Mouse (Mus musculus): ENCODE results near the gene Cacul1. TPM values are rescaled to one million over a fixed set of nuclear protein-coding genes. Genes with fewer than 3 reads are reported as not detected.

The Cacul1 gene
- total RNA-seq, 2 experiments from 2014 or later, result 34.7 to 36.1 TPM

DNA sequence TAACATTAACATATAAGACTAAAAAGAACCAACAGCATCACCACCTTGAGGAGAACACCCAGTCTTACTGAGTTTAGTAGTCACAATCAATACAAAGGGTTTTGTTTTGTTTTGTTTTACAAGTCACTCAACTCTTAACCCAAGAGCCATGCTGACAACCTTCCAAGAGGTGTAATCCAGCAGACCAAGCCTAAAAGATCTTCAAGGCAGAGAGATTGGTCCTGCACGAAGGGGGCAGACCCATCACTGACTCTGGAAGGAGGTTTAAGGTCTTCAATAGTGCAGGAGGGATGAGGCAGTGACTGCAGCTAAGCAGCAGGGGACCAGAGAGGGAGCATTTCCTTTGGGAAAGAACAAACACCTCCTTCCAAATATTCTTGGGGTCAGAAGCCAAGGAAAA lies 55.7 kb downstream of the Cacul1 start:
- intact Hi-C loops (cut with DNase I), result no loop called here
- DNase-seq, result no peak
- Histone ChIP-seq H3K27ac (no peak overlapping the region), H3K4me3 (no peak overlapping the region)
- no peak for TF ChIP-seq CTCF (IDR thresholded peaks at IDR 0.05)

DNA sequence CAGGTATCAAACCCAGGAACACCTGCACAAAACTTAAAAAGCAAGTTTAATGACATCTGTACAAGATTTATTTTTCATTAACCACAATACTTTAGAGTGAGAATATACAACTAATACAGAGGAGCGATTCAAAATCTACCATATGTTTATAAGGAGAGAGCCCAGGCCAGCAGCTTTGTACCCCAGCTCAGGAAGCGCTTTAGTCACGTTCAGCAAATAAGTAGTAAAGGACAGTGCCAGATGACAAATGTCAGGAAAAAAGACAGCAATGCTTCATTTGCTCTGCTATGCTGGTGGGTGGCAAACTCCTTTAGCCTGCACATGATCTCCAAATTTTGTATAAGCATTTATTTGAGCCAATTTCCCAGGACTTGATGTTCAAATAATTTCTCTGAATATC lies 56.1 kb downstream of the Cacul1 start:
- Histone ChIP-seq H3K27ac (no peak overlapping the region), H3K4me3 (no peak overlapping the region)
- TF ChIP-seq CTCF (IDR thresholded peaks at IDR 0.05), result no peak
- DNase-seq, result no peak
- intact Hi-C loops (cut with DNase I), result no loop called here

GRCm38 (mm10) chr19:60520131-60520530 lies 60.7 kb downstream of the Cacul1 start:
- no peak for TF ChIP-seq CTCF (IDR thresholded peaks at IDR 0.05)
- intact Hi-C loops (cut with DNase I), result no loop called here

GRCm38 (mm10) chr19:60515064-60515463 lies 65.8 kb downstream of the Cacul1 start:
- TF ChIP-seq CTCF (IDR thresholded peaks at IDR 0.05), result no peak
- intact Hi-C loops (cut with DNase I), result no loop called here
- no peak for DNase-seq
- H3K4me3 ChIP-seq, result no peak overlapping the region
- no peak overlapping the region for H3K27ac ChIP-seq

More at GRCm38 (mm10) chr19:60520131-60520530, 60.7 kb downstream of the Cacul1 start:
- DNase-seq, result no peak
- Histone ChIP-seq H3K27ac (no peak overlapping the region), H3K4me3 (no peak overlapping the region)

DNA sequence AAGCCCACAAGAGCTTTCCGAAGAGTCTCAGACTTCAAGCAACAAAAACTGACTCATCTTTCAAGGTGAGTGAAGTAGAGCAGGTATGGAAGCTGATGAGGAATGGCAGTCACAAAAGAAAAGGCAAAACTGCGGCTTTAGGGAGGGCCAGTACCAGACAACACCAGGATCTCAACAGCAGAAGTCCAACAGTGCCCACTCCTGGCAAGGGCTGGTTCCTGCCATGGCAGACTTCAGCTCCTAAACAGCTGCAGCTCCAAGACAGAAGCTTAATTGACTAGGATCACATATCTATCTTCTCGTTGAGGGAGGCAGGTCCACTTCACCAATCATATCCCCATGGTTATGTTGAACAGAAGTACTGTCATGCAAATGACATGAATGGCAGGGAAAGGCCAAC lies 67.4 kb downstream of the Cacul1 start:
- no peak overlapping the region for H3K4me3 ChIP-seq
- DNase-seq, result no peak
- no peak for TF ChIP-seq CTCF (IDR thresholded peaks at IDR 0.05)
- H3K27ac ChIP-seq, result no peak overlapping the region
- intact Hi-C loops (cut with DNase I), result no loop called here

DNA sequence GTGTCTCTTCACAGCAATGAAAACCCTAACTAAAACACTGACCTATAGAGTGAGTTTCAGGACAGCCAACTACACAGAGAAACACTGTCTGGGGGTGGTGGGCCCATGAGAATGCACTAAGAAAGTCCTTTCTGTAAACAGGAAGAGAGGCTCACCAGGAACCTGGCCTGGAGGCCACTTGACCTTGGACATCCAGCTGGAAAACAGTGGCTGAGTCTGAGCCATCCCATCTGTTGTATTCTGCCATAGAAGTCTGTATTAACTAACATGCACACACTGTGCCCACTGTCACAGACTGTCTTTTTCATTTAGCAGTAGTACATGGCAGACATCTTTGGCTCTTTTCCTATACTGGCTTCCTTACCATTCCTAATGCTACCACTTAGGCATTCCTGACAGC lies 80.6 kb downstream of the Cacul1 start:
- DNase-seq, result no peak
- Histone ChIP-seq H3K4me3 (no peak overlapping the region), H3K27ac (no peak overlapping the region)
- intact Hi-C loops (cut with DNase I), result no loop called here
- TF ChIP-seq CTCF (IDR thresholded peaks at IDR 0.05), result no peak

DNA sequence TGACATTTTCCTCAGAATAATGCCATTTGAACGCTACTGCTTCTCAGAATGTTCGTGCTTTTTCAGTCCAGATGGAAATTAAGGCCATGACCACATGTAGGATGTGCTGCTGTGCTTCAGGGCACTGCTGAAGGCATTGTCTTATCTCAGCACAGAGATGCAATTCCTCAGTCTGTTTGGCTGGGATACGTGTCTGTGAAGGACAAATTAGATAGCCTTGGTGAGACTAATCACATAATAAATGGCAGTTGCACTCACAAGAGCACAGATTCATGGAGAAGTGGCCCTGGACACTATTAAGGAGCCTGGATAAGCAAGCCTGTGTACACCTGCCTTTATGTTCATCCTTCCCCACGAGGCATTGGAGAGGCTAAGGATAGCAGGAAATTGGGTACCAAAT lies 83.7 kb downstream of the Cacul1 start:
- Histone ChIP-seq H3K4me3 (no peak overlapping the region), H3K27ac (no peak overlapping the region)
- intact Hi-C loops (cut with DNase I), result no loop called here
- no peak for DNase-seq
- no peak for TF ChIP-seq CTCF (IDR thresholded peaks at IDR 0.05)

- no peak for TF ChIP-seq CTCF (IDR thresholded peaks at IDR 0.05)
- Histone ChIP-seq H3K4me3 (no peak overlapping the region), H3K27ac (no peak overlapping the region)
- intact Hi-C loops (cut with DNase I), result no loop called here
- DNase-seq, result no peak
Measured at GRCm38 (mm10) chr19:60495772-60496171, 85.1 kb downstream of the Cacul1 start.

- no peak for DNase-seq
- Histone ChIP-seq H3K4me3 (no peak overlapping the region), H3K27ac (no peak overlapping the region)
- intact Hi-C loops (cut with DNase I), result no loop called here
- TF ChIP-seq CTCF (IDR thresholded peaks at IDR 0.05), result no peak
Measured at GRCm38 (mm10) chr19:60489566-60489965, 91.3 kb downstream of the Cacul1 start.

DNA sequence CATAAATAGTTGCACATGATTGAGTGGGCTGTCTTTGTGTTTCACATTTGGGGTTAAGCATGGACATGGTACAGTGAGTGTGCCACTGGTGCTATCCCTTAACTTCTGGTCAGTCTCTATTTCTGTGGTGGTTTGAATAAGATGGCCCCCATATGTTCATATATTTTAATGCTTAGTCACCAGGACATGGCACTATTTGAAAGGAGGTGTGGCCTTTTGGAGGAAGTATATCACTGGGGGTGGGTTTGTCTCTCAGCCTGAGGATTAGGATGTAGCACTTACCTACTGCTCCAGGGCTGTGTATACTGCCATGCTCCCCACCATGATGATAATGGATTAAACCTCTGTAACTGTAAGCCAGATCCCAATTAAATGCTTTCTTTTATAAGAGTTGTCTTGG lies 95.6 kb downstream of the Cacul1 start:
- TF ChIP-seq CTCF (IDR thresholded peaks at IDR 0.05), result no peak
- no peak for DNase-seq
- Histone ChIP-seq H3K4me3 (no peak overlapping the region), H3K27ac (no peak overlapping the region)
- intact Hi-C loops (cut with DNase I), result no loop called here

- H3K4me3 ChIP-seq, result no peak overlapping the region
- TF ChIP-seq CTCF (IDR thresholded peaks at IDR 0.05), result no peak
- no peak for DNase-seq
- intact Hi-C loops (cut with DNase I), result no loop called here
- no peak overlapping the region for H3K27ac ChIP-seq
Measured at GRCm38 (mm10) chr19:60478859-60479258, 102.0 kb downstream of the Cacul1 start.

DNA sequence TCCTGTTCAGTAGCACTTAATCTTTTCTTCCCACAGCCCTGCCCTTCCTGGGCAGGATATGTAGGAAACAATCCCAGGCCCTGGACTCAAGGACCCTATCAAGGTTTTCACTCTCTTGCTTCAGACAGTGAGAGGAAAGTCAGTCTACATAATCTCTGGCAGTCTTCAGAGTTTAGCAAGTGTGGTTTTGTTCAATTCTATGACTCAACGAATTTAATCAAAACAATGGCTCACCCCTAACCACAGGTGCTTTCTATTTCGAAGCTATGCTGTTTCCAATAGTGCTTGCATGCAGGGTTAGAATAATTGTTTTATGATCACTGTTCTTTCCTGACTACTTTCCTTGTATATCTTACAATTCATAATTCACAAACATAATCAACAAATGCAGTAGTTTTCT lies 103.0 kb downstream of the Cacul1 start:
- no peak for TF ChIP-seq CTCF (IDR thresholded peaks at IDR 0.05)
- no peak overlapping the region for H3K4me3 ChIP-seq
- intact Hi-C loops (cut with DNase I), result no loop called here
- H3K27ac ChIP-seq, result no peak overlapping the region
- DNase-seq, result no peak

Small RNA genes lying within 50 kb of the gene (microRNA-seq; reads per million reads assigned to microRNA genes)
- not detected for gene Gm25238

Other genes with a start within 250 kb of the Cacul1 start
- not detected for gene Prlhr, start 112.7 kb downstream of the Cacul1 start, total RNA-seq (2021)
- gene Nanos1, start 175.0 kb upstream of the Cacul1 start, total RNA-seq (2021), result under 1 TPM in 1 of 2 experiments, not detected in 1; 0.08 TPM
- gene Eif3a, start 209.6 kb upstream of the Cacul1 start, total RNA-seq (2021), result 100 to 1,000 TPM in 1 of 2 experiments, 10 to 100 TPM in 1; 91.5 to 101 TPM
- gene Fam45a, start 230.6 kb upstream of the Cacul1 start, total RNA-seq (2021), result 10 to 100 TPM; 11.2 to 12.2 TPM